Mouse (Mus musculus): Measurements from ENCODE around the gene Dmac2.

Gene Dmac2

DNA sequence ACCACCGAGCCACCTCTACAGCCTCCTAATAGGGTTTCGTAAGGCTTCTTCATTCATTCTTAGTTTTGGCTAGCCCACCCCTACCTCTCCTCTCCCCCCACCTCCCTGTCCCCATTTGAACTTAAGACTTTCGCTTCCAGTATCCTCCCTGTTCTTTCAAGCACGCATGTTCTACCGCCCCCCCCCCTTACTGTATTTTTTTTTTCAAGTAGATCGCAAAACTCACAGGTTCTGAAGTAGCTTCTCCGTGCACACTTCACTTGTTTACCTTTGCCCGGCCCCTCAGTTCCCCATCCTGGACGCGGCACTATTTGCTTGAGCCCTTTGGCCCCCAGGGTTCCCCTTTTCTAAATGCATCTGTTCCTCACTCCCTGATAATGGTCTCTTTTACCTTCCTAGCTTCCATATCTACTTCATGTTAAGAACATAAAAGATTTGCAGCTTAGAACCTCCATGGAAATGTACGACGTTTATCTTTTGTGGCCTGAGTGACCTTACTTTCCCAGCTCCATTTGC, 33.1 kb downstream of the Dmac2 start:
- no peak for DNase-seq (ENCODE audit: low spot score in 2 of 2)

- DNase-seq (ENCODE audit: low spot score in 2 of 2), result no peak
Measured at GRCm38 (mm10) chr7:25655601-25656428, 36.6 kb downstream of the Dmac2 start.

GRCm38 (mm10) chr7:25657785-25658184, 38.6 kb downstream of the Dmac2 start:
- DNase-seq (ENCODE audit: low spot score in 2 of 2), result no peak

- peak; percentile 99 for DNase-seq (ENCODE audit: low spot score in 2 of 2)
Measured at GRCm38 (mm10) chr7:25658657-25659472, 39.7 kb downstream of the Dmac2 start, which contains the start of the genes Bckdha and Exosc5. TSS of gene Bckdha (minus strand) at chr7:25658981. TSS of gene Exosc5 (plus strand) at chr7:25659164.

GRCm38 (mm10) chr7:25666381-25666780, 47.2 kb downstream of the Dmac2 start:
- no peak for DNase-seq (ENCODE audit: low spot score in 2 of 2)

DNA sequence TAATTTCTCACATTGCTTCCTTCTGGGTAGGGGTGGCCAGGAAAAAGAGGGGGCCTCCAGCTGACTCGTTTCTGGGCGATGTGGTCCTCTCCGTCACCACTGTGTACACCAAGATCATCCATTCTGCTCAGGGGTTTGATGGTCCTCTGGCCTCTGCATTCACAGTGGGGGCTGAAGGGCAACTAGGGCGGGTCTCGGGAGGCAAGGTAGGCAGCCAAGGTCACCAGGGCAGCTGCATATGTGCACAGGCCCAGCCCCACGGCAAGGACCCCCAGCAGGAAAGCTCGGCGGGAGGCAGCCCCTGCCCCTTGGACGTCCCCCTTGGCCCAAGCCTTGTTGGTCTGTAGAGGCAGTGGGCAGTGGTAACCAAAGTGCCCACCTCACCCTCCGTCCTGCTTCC, 49.9 kb downstream of the Dmac2 start:
- DNase-seq (ENCODE audit: low spot score in 2 of 2), result no peak

GRCm38 (mm10) chr7:25669631-25670030, 50.4 kb downstream of the Dmac2 start:
- no peak for DNase-seq (ENCODE audit: low spot score in 2 of 2)

DNA sequence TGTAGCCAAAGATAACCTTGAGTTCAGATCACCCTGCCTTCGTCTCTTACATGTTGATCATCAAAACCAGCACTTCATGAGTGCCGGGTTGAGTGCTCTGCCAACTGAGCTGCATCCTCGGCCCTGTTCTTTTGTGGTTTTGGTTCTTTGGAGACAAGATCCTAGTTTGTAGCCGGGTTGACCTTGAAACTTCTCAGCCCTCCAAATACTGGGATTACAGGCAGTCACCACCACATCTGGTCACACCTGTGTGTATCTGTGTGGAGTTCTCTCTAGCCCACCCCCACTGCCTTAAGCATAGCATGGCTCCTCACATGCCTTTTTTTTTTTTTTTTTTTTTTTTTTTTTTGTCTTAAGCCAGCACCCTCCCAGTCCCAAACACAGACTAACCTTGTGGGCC, 50.9 kb downstream of the Dmac2 start:
- no peak for DNase-seq (ENCODE audit: low spot score in 2 of 2)

DNA sequence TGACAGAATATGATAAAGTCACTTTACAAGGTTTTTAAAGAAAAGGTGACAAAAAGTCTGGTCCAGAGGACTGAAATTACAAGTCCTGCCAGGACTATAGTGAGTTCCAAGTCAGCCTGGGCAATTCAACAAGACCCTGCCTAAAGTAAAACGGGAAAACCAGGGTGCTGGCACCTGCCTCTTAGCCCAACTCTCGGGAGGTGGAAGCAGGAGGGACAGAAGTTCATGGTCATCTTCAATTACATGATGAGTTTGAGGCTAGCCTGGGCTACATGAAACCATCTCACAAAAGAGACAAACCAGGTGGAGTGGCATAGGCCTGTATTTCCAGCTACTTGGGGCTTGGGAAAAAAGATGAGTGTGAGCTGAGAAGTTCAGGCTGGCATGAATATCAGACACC, 52.5 kb downstream of the Dmac2 start:
- no peak for DNase-seq (ENCODE audit: low spot score in 2 of 2)

DNA sequence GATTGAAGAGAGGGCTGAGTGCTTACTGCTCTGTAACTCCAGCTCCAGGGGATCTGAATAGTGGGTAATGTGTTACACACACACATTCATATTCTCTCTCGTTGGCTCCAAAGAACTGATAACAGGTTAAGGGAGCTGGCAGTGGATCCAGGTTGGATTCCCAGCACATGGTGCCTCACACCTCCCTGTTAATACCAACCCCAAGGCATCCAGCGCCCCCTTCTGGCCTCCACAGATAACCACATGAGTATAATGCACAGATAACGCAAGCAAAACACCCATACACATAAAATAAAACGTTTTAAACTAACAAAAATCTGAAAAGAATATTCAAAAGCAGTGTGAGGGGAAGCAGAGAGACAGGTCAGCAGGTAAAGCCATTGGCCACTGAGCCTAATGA, 53.2 kb downstream of the Dmac2 start:
- DNase-seq (ENCODE audit: low spot score in 2 of 2), result no peak

- DNase-seq (ENCODE audit: low spot score in 2 of 2), result no peak
Measured at GRCm38 (mm10) chr7:25674297-25674696, 55.1 kb downstream of the Dmac2 start.

DNA sequence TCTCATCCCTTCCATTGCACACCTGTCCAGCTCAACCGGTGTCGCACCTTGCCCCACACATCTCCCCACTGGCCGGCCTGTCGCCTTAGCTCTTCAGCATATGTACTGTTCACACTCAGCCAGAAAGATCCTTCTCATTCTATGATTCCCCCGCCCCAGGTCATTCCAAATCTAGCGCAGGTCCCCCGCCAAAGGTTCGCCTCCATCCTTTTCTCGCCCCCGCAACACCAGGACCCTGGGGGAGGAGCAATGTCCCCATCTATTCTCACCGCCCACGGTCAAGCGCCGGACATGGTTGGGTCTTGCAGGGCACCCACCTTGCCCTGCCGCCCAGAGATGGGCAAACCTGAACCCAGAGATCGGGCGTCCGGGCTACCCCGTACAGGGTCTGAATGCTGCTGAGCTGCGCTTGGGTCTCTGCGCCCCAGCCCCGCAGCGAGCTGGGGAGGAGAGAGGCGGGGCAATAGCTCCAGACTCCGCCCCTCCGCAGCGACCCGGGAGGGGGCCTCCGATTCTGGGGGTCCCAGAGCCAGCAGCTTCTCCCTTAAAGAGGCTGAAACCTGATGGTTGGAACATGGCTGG, 55.6 kb downstream of the Dmac2 start, which contains the start of gene Tmem91:
TSS of gene Tmem91 (minus strand) at position 448 of the 582 bp plus-strand sequence.
- DNase-seq (ENCODE audit: low spot score in 2 of 2), result no peak

Measured in urinary bladder, postnatal 4 days (tissue).